Mouse (Mus musculus) intestine, postnatal 0 days (tissue): ENCODE data around the gene Rnf115. TPM values are rescaled to one million over a fixed set of nuclear protein-coding genes. Genes with fewer than 3 reads are reported as not detected.
"Not testable (repeated sequence)": the region's sequence is repeated elsewhere in the genome, so short reads cannot be mapped to it uniquely, and the experiment has no call there.

Experiments used
- ATAC-seq: fragments of 200-750 bp; cut with Nextera tagmentation; 2 replicates; pipeline ENCODE4 v1.8.0; 2017; ENCODE audit warnings: mild to moderate bottlenecking, moderate TSS enrichment, moderate library complexity
- H3K27ac ChIP-seq: fragments of 300-500 bp; sonication (generic); 2 replicates; pipeline ENCODE4 v1.5.1; 2014; ENCODE audit warnings: mild to moderate bottlenecking, low read depth, low read length, moderate library complexity
- H3K27me3 ChIP-seq: fragments of 300-500 bp; sonication (generic); replicated peaks from 2 replicates; pipeline ENCODE4 v1.6.1; 2014; ENCODE audit warnings: low read length, mixed read lengths; ENCODE audit not compliant: control insufficient read depth, insufficient read depth
- H3K36me3 ChIP-seq: fragments of 300-500 bp; sonication (generic); 2 replicates; pipeline ENCODE4 v1.6.1; 2014; ENCODE audit warnings: mild to moderate bottlenecking, moderate library complexity; ENCODE audit not compliant: control insufficient read depth, insufficient read depth
- H3K4me1 ChIP-seq: fragments of 300-500 bp; sonication (generic); replicated peaks from 2 replicates; pipeline ENCODE4 v1.6.1; 2014; ENCODE audit warnings: antibody characterized with exemption, low read length, mixed read lengths; ENCODE audit not compliant: control insufficient read depth, insufficient read depth
- H3K4me2 ChIP-seq: fragments of 300-500 bp; sonication (generic); replicated peaks from 2 replicates; pipeline ENCODE4 v1.6.1; 2014; ENCODE audit warnings: low read depth, mild to moderate bottlenecking, moderate library complexity
- H3K4me3 ChIP-seq: fragments of 300-500 bp; sonication (generic); 2 replicates; pipeline ENCODE4 v1.5.1; 2014; ENCODE audit warnings: low read depth, low read length
- H3K9ac ChIP-seq: fragments of 300-500 bp; sonication (generic); 2 replicates; pipeline ENCODE4 v1.6.1; 2014; ENCODE audit warnings: mild to moderate bottlenecking, low read depth, low read length
- H3K9me3 ChIP-seq: fragments of 300-500 bp; sonication (generic); 2 replicates; pipeline ENCODE4 v1.6.1; 2016; ENCODE audit warnings: mixed run types; ENCODE audit not compliant: control insufficient read depth
- CTCF ChIP-seq: sonication (generic); IDR thresholded peaks from 2 replicates; pipeline ENCODE4 v1.5.1; 2016; ENCODE audit warnings: low read depth, mild to moderate bottlenecking, control low read depth, antibody characterized with exemption, moderate library complexity
- WGBS: fragments of 180-500 bp; shearing (Covaris S2); extraction: QIAGEN DNeasy Blood & Tissue Kit; methylation state at CpG from one replicate; pipeline ENCODE4 v1.1.7; 2014; 5-methylcytosine and 5-hydroxymethylcytosine counted together
- polyA plus RNA-seq: library from polyadenylated mRNA; unstranded; fragments of >200 nt; fragmentation: Nextera tagmentation; extraction: Ambion mirVana; gene quantifications from 2 replicates; pipeline ENCODE4 v1.2.1, GENCODE M21; 2015

Gene Rnf115
- polyA plus RNA-seq, 1 experiment from 2014 or later = 58.7 TPM

GRCm38 (mm10) chr3:96684822-96685156, 42.7 kb upstream of the Rnf115 start:
- Histone ChIP-seq H3K36me3 (no peaks in the 10 kb centered on the region), H3K9ac (no peak overlapping the region), H3K27me3 (peaks cover 9% of the 10 kb centered on the region; the same call in 1 of the 2 replicates), H3K4me2 (peak overlapping the region; percentile 51), H3K27ac (no peak overlapping the region), H3K4me3 (peak overlapping the region; percentile 7; the same call in 1 of the 2 replicates), H3K9me3 (no peaks in the 10 kb centered on the region), H3K4me1 (no peaks in the 10 kb centered on the region)
- no peak for TF ChIP-seq CTCF
- peak; percentile 8; the same call in 1 of the 2 replicates for ATAC-seq
- WGBS = 11% methylated on average over 28 of the region's 28 CpGs

GRCm38 (mm10) chr3:96686057-96686456, 41.4 kb upstream of the Rnf115 start:
- H3K27me3 ChIP-seq, H3K4me3 ChIP-seq, H3K36me3 ChIP-seq, H3K27ac ChIP-seq, H3K4me1 ChIP-seq, H3K9me3 ChIP-seq, ATAC-seq, H3K9ac ChIP-seq, H3K4me2 ChIP-seq: not testable (repeated sequence)
- WGBS = 95% methylated on average over 5 of the region's 5 CpGs

GRCm38 (mm10) chr3:96688854-96689253, 38.6 kb upstream of the Rnf115 start:
- no peaks in the 10 kb centered on the region for H3K9me3 ChIP-seq
- H3K4me1 ChIP-seq = no peaks in the 10 kb centered on the region
- H3K4me2 ChIP-seq = no peak overlapping the region
- H3K9ac ChIP-seq = no peak overlapping the region
- no peak for TF ChIP-seq CTCF
- WGBS = 78% methylated on average over 11 of the region's 11 CpGs
- no peak for ATAC-seq
- no peak overlapping the region for H3K4me3 ChIP-seq
- H3K36me3 ChIP-seq = no peaks in the 10 kb centered on the region
- H3K27ac ChIP-seq = no peak overlapping the region
- H3K27me3 ChIP-seq = peaks cover 6% of the 10 kb centered on the region; the same call in 1 of the 2 replicates

GRCm38 (mm10) chr3:96690298-96690697, 37.2 kb upstream of the Rnf115 start:
- H3K36me3 ChIP-seq = no peaks in the 10 kb centered on the region
- H3K4me2 ChIP-seq = no peak overlapping the region
- 38% methylated on average over 3 of the region's 3 CpGs for WGBS
- H3K27ac ChIP-seq = no peak overlapping the region
- TF ChIP-seq CTCF = peak; percentile 57
- no peaks in the 10 kb centered on the region for H3K9me3 ChIP-seq
- H3K4me3 ChIP-seq = no peak overlapping the region
- H3K27me3 ChIP-seq = peaks cover 4% of the 10 kb centered on the region; the same call in 1 of the 2 replicates
- 0 out of 2 replicates have a peak, but pooled peaks have one; percentile 19 for ATAC-seq
- H3K4me1 ChIP-seq = no peaks in the 10 kb centered on the region
- H3K9ac ChIP-seq = no peak overlapping the region

GRCm38 (mm10) chr3:96692506-96692905, 35.0 kb upstream of the Rnf115 start:
- no peaks in the 10 kb centered on the region for H3K27me3 ChIP-seq
- H3K4me1 ChIP-seq = no peaks in the 10 kb centered on the region
- H3K9me3 ChIP-seq = no peaks in the 10 kb centered on the region
- H3K4me3 ChIP-seq = no peak overlapping the region
- no peaks in the 10 kb centered on the region for H3K36me3 ChIP-seq
- peak; percentile 61 for TF ChIP-seq CTCF
- no peak overlapping the region for H3K9ac ChIP-seq
- H3K27ac ChIP-seq = no peak overlapping the region
- H3K4me2 ChIP-seq = no peak overlapping the region
- no peak for ATAC-seq
- 36% methylated on average over 3 of the region's 3 CpGs for WGBS

GRCm38 (mm10) chr3:96693579-96693978, 33.9 kb upstream of the Rnf115 start:
- no peak for TF ChIP-seq CTCF
- no peak for ATAC-seq
- H3K27me3 ChIP-seq = no peaks in the 10 kb centered on the region
- H3K4me1 ChIP-seq = no peaks in the 10 kb centered on the region
- no peak overlapping the region for H3K4me3 ChIP-seq
- H3K4me2 ChIP-seq = no peak overlapping the region
- no peaks in the 10 kb centered on the region for H3K36me3 ChIP-seq
- no peak overlapping the region for H3K27ac ChIP-seq
- 48% methylated on average over 1 of the region's 1 CpGs for WGBS
- H3K9me3 ChIP-seq = no peaks in the 10 kb centered on the region
- H3K9ac ChIP-seq = no peak overlapping the region

GRCm38 (mm10) chr3:96696198-96696765, 31.2 kb upstream of the Rnf115 start, which contains the start of gene Pias3:
Gene Pias3 (plus strand): TSS chr3:96696384.
- peak; percentile 78 for ATAC-seq
- no peak for TF ChIP-seq CTCF
- Histone ChIP-seq H3K27ac (peak within 1 kb of the TSS; percentile 90), H3K27me3 (no peaks in the 10 kb centered on the region), H3K4me2 (peak within 1 kb of the TSS; percentile 89), H3K4me1 (no peaks in the 10 kb centered on the region), H3K9ac (peak within 1 kb of the TSS; percentile 68), H3K9me3 (no peaks in the 10 kb centered on the region), H3K4me3 (peak within 1 kb of the TSS; percentile 98), H3K36me3 (peaks cover 16% of the 10 kb centered on the region)
- under 1% methylated on average over 35 of the region's 35 CpGs for WGBS
